Mouse (Mus musculus): Measurements from ENCODE around the gene a. TPM values are rescaled to one million over a fixed set of nuclear protein-coding genes. Genes with fewer than 3 reads are reported as not detected.
A peak's percentile ranks its signal among the peaks of the same experiment; 100 is the strongest.

The a gene
- polyA plus RNA-seq, 1 experiment from 2014 or later = 0.42 TPM

DNA sequence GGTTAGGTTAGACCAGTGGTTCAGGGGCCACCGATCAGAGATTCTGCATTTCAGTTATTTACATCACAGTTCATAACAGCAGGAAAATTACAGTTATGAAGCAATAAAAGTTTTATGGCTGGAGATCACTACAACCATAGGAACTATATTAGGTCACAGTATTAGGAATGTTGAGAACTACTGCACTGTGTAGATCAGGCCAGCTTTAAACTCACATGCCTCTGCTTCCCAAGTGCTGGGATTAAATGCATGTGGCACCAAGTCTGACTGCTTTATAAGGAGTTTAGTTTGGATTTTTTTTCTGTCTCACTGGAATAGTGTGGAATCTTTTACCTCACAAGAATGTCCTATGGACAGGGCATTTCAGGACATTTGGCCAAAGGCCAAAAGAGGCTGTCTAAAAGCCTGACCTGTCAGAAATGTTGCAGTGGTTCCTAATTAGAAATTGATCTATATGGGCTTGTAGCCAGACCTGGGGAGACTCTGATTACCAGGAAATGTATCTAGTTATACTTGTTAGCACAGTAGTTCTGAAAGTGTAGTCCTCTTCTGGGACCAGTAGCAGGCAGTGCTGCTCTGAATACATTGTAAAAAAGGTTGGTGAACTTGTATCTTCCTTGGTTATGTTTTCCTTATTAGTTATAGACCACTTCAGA, 18.0 kb downstream of the a start:
- no peaks in the 10 kb centered on the region for H3K36me3 ChIP-seq (ENCODE audit: insufficient read depth, low read length)
- no peak overlapping the region for H3K4me3 ChIP-seq (replicated peaks; ENCODE audit: low read depth, low read length)
- WGBS = 64% methylated on average over 1 of the region's 1 CpGs
- ATAC-seq (replicated peaks; ENCODE audit: low FRiP score, low read depth) (no peak; the same call in 1 of the 2 replicates), DNase-seq (ENCODE audit: low spot score) (peak; percentile 54)
- H3K27me3 ChIP-seq (ENCODE audit: insufficient read depth, low read length) = no peaks in the 10 kb centered on the region
- peak; percentile 30; the same call in 1 of the 2 replicates for TF ChIP-seq CTCF (IDR thresholded peaks at IDR 0.05; ENCODE audit: low read depth)
- no peak overlapping the region for H3K27ac ChIP-seq
- no peak overlapping the region for H3K9ac ChIP-seq (ENCODE audit: low read depth, low read length)
- no peaks in the 10 kb centered on the region for H3K9me3 ChIP-seq (replicated peaks; ENCODE audit: low read length)
- peaks cover 4% of the 10 kb centered on the region; the same call in 1 of the 2 replicates for H3K4me1 ChIP-seq (replicated peaks; ENCODE audit: insufficient read depth, low read length)
- H3K4me2 ChIP-seq (ENCODE audit: low read length) = no peak overlapping the region

DNA sequence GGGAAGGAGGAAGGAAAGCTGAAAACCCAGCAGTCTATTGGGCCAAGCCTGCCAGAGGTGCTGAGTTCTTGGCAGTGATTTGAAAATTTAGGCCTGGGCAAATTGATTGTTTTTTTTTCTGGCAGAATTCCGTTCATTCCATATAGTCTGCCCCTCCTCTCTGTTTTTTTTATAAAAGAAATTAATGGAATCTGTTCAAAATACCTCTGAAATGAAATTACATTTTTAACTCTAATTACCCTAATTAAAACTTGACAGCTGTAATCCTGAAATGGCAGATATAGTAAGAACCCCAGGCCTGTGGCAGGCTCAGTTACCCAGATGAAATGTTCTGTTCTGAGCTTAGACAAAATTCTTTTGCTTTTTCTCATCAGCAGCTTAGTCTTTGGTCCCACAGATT, 19.6 kb downstream of the a start:
- no peak for ATAC-seq (replicated peaks; ENCODE audit: low FRiP score, low read depth)
- no peak overlapping the region for H3K27ac ChIP-seq

GRCm38 (mm10) chr2:154813426-154813825, 22.2 kb downstream of the a start:
- peaks cover 15% of the 10 kb centered on the region; the same call in 1 of the 2 replicates for H3K4me1 ChIP-seq (replicated peaks; ENCODE audit: insufficient read depth, low read length)
- no peaks in the 10 kb centered on the region for H3K27me3 ChIP-seq (ENCODE audit: insufficient read depth, low read length)
- TF ChIP-seq CTCF (IDR thresholded peaks at IDR 0.05; ENCODE audit: low read depth) = no peak
- no peaks in the 10 kb centered on the region for H3K9me3 ChIP-seq (replicated peaks; ENCODE audit: low read length)
- no peaks in the 10 kb centered on the region for H3K36me3 ChIP-seq (ENCODE audit: insufficient read depth, low read length)
- no peak overlapping the region for H3K27ac ChIP-seq
- WGBS = 80% methylated on average over 2 of the region's 2 CpGs
- H3K4me3 ChIP-seq (replicated peaks; ENCODE audit: low read depth, low read length) = no peak overlapping the region
- no peak overlapping the region for H3K4me2 ChIP-seq (ENCODE audit: low read length)
- DNase-seq (ENCODE audit: low spot score) (no peak), ATAC-seq (replicated peaks; ENCODE audit: low FRiP score, low read depth) (no peak)
- H3K9ac ChIP-seq (ENCODE audit: low read depth, low read length) = no peak overlapping the region

More for the DNA sequence above, 19.6 kb downstream of the a start:
- no peaks in the 10 kb centered on the region for H3K36me3 ChIP-seq (ENCODE audit: insufficient read depth, low read length)
- WGBS = 52% methylated on average over 1 of the region's 1 CpGs
- H3K9me3 ChIP-seq (replicated peaks; ENCODE audit: low read length) = no peaks in the 10 kb centered on the region
- TF ChIP-seq CTCF (IDR thresholded peaks at IDR 0.05; ENCODE audit: low read depth) = no peak
- H3K9ac ChIP-seq (ENCODE audit: low read depth, low read length) = no peak overlapping the region
- H3K4me2 ChIP-seq (ENCODE audit: low read length) = no peak overlapping the region
- no peaks in the 10 kb centered on the region for H3K27me3 ChIP-seq (ENCODE audit: insufficient read depth, low read length)
- DNase-seq (ENCODE audit: low spot score) = no peak
- peaks cover 4% of the 10 kb centered on the region; the same call in 1 of the 2 replicates for H3K4me1 ChIP-seq (replicated peaks; ENCODE audit: insufficient read depth, low read length)
- no peak overlapping the region for H3K4me3 ChIP-seq (replicated peaks; ENCODE audit: low read depth, low read length)

GRCm38 (mm10) chr2:154817089-154817488, 25.9 kb downstream of the a start:
- Histone ChIP-seq H3K36me3 (ENCODE audit: insufficient read depth, low read length) (no peaks in the 10 kb centered on the region), H3K27me3 (ENCODE audit: insufficient read depth, low read length) (no peaks in the 10 kb centered on the region), H3K9ac (ENCODE audit: low read depth, low read length) (no peak overlapping the region), H3K9me3 (replicated peaks; ENCODE audit: low read length) (no peaks in the 10 kb centered on the region), H3K27ac (no peak overlapping the region), H3K4me3 (replicated peaks; ENCODE audit: low read depth, low read length) (no peak overlapping the region), H3K4me2 (ENCODE audit: low read length) (no peak overlapping the region; the same call in 1 of the 2 replicates), H3K4me1 (replicated peaks; ENCODE audit: insufficient read depth, low read length) (peaks cover 11% of the 10 kb centered on the region; the same call in 1 of the 2 replicates)
- 27% methylated on average over 3 of the region's 3 CpGs for WGBS
- ATAC-seq (replicated peaks; ENCODE audit: low FRiP score, low read depth) (no peak), DNase-seq (ENCODE audit: low spot score) (no peak)
- TF ChIP-seq CTCF (IDR thresholded peaks at IDR 0.05; ENCODE audit: low read depth) = no peak

- Histone ChIP-seq H3K27ac (no peak overlapping the region), H3K9me3 (replicated peaks; ENCODE audit: low read length) (no peaks in the 10 kb centered on the region), H3K4me2 (ENCODE audit: low read length) (no peak overlapping the region), H3K4me1 (replicated peaks; ENCODE audit: insufficient read depth, low read length) (peaks cover 11% of the 10 kb centered on the region; the same call in 1 of the 2 replicates), H3K4me3 (replicated peaks; ENCODE audit: low read depth, low read length) (no peak overlapping the region), H3K36me3 (ENCODE audit: insufficient read depth, low read length) (no peaks in the 10 kb centered on the region), H3K27me3 (ENCODE audit: insufficient read depth, low read length) (no peaks in the 10 kb centered on the region), H3K9ac (ENCODE audit: low read depth, low read length) (no peak overlapping the region)
- WGBS = 22% methylated on average over 1 of the region's 1 CpGs
- peak; percentile 56 for DNase-seq (ENCODE audit: low spot score)
- ATAC-seq (replicated peaks; ENCODE audit: low FRiP score, low read depth) = no peak
- peak; percentile 65 for TF ChIP-seq CTCF (IDR thresholded peaks at IDR 0.05; ENCODE audit: low read depth)
These were observed 26.6 kb downstream of the a start for GRCm38 (mm10) chr2:154817788-154818187.

- no peak for TF ChIP-seq CTCF (IDR thresholded peaks at IDR 0.05; ENCODE audit: low read depth)
- Histone ChIP-seq H3K4me1 (replicated peaks; ENCODE audit: insufficient read depth, low read length) (peaks cover 11% of the 10 kb centered on the region; the same call in 1 of the 2 replicates), H3K4me2 (ENCODE audit: low read length) (no peak overlapping the region), H3K9me3 (replicated peaks; ENCODE audit: low read length) (no peaks in the 10 kb centered on the region), H3K27me3 (ENCODE audit: insufficient read depth, low read length) (no peaks in the 10 kb centered on the region), H3K27ac (0 out of 2 replicates have a peak overlapping the region, but pooled peaks have one; percentile 31), H3K36me3 (ENCODE audit: insufficient read depth, low read length) (no peaks in the 10 kb centered on the region), H3K4me3 (replicated peaks; ENCODE audit: low read depth, low read length) (no peak overlapping the region), H3K9ac (ENCODE audit: low read depth, low read length) (no peak overlapping the region)
- DNase-seq (ENCODE audit: low spot score) = no peak
- ATAC-seq (replicated peaks; ENCODE audit: low FRiP score, low read depth) = no peak
- WGBS = 57% methylated on average over 1 of the region's 1 CpGs
These were observed 27.4 kb downstream of the a start for GRCm38 (mm10) chr2:154818599-154818998.
